Mouse (Mus musculus) limb, embryonic 13.5 days (tissue): ENCODE data around the gene Anapc13. TPM values are rescaled to one million over a fixed set of nuclear protein-coding genes. Genes with fewer than 3 reads are reported as not detected.

Experiments
- ATAC-seq: fragments of 200-750 bp; cut with Nextera tagmentation; 2 replicates; pipeline ENCODE4 v1.8.0; 2017; ENCODE audit warnings: low read depth, moderate number of reproducible peaks, moderate TSS enrichment; ENCODE audit not compliant: low FRiP score
- H3K27ac ChIP-seq: fragments of 300-500 bp; sonication (generic); 2 replicates; pipeline ENCODE4 v1.5.1; 2015; ENCODE audit warnings: inconsistent platforms, mild to moderate bottlenecking, moderate library complexity
- H3K27me3 ChIP-seq: fragments of 300-500 bp; sonication (generic); 2 replicates; pipeline ENCODE4 v1.6.1; 2015; ENCODE audit warnings: mild to moderate bottlenecking, inconsistent platforms
- H3K36me3 ChIP-seq: fragments of 300-500 bp; sonication (generic); 2 replicates; pipeline ENCODE4 v1.6.1; 2015; ENCODE audit warnings: inconsistent platforms, mild to moderate bottlenecking, moderate library complexity
- H3K4me1 ChIP-seq: fragments of 300-500 bp; sonication (generic); 2 replicates; pipeline ENCODE4 v1.6.1; 2015; ENCODE audit warnings: inconsistent platforms
- H3K4me2 ChIP-seq: fragments of 300-500 bp; sonication (generic); replicated peaks from 2 replicates; pipeline ENCODE4 v1.6.1; 2015; ENCODE audit warnings: inconsistent platforms, mild to moderate bottlenecking, moderate library complexity
- H3K4me3 ChIP-seq: fragments of 300-500 bp; sonication (generic); 2 replicates; pipeline ENCODE4 v1.5.1; 2015; ENCODE audit warnings: moderate library complexity, mild to moderate bottlenecking, inconsistent platforms
- H3K9ac ChIP-seq: fragments of 300-500 bp; sonication (generic); 2 replicates; pipeline ENCODE4 v1.6.1; 2015; ENCODE audit warnings: mild to moderate bottlenecking, inconsistent platforms
- H3K9me3 ChIP-seq: fragments of 300-500 bp; sonication (generic); 2 replicates; pipeline ENCODE4 v1.6.1; 2016; ENCODE audit warnings: inconsistent platforms
- WGBS: fragments of 180-500 bp; shearing (Covaris S2); methylation state at CpG from one replicate; pipeline ENCODE4 v1.1.7; 2015; 5-methylcytosine and 5-hydroxymethylcytosine counted together
- polyA plus RNA-seq: library from polyadenylated mRNA; unstranded; fragments of >200 nt; fragmentation: Nextera tagmentation; extraction: Ambion mirVana; gene quantifications from 2 replicates; pipeline ENCODE4 v1.2.1, GENCODE M21; 2015

Gene Anapc13
- polyA plus RNA-seq, 1 experiment from 2014 or later: 168 TPM

DNA sequence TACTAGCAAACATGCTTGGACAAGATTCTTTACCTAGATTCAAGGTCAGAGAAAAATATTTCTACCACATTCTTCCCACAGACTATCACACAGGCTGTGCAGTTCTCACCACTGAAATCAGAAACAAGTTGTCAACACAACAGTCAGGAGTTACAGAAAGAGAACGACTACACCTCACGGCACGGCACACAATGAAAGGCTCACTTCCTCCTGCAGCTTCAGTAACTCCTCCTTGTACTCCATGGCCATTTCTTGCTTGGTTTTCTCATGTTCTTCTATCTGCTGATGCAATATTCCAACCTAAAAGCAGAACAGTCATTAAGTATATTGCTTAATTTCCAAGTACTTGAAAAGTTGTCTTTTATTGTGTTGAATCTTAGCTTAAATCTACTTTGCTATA lies 11.0 kb upstream of the Anapc13 start:
- 82% methylated on average over 3 of the region's 3 CpGs for WGBS
- H3K27me3 ChIP-seq: no peaks in the 10 kb centered on the region
- no peak for ATAC-seq
- H3K36me3 ChIP-seq: peaks cover 64% of the 10 kb centered on the region
- no peak overlapping the region for H3K4me3 ChIP-seq
- no peaks in the 10 kb centered on the region for H3K9me3 ChIP-seq
- H3K27ac ChIP-seq: no peak overlapping the region
- H3K4me1 ChIP-seq: peaks cover 4% of the 10 kb centered on the region; the same call in 1 of the 2 replicates
- no peak overlapping the region for H3K9ac ChIP-seq
- no peak overlapping the region for H3K4me2 ChIP-seq

DNA sequence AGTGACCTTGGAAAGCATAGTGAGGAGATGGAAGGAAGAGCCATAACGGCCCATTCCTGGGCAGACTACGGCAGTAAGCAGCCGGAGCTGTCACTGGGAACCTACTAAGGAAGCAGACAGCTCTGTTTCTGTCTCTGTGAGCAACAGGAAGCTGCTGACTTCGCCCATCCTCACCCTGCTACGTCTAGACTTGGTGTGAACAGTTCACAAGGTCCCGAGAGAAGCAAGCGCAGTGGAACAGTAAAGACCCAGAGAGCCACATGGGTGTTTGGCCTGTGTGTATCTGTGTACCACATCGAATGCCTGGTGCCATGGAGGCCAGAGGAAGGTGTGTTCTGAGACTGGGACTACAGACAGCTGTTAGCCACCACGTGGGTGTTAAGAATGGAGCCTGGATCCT lies 9.8 kb upstream of the Anapc13 start:
- Histone ChIP-seq H3K36me3 (peaks cover 54% of the 10 kb centered on the region), H3K9me3 (no peaks in the 10 kb centered on the region), H3K9ac (no peak overlapping the region), H3K27ac (no peak overlapping the region), H3K27me3 (no peaks in the 10 kb centered on the region), H3K4me3 (no peak overlapping the region), H3K4me1 (peaks cover 4% of the 10 kb centered on the region; the same call in 1 of the 2 replicates), H3K4me2 (no peak overlapping the region)
- WGBS: 84% methylated on average over 9 of the region's 9 CpGs
- ATAC-seq: no peak

DNA sequence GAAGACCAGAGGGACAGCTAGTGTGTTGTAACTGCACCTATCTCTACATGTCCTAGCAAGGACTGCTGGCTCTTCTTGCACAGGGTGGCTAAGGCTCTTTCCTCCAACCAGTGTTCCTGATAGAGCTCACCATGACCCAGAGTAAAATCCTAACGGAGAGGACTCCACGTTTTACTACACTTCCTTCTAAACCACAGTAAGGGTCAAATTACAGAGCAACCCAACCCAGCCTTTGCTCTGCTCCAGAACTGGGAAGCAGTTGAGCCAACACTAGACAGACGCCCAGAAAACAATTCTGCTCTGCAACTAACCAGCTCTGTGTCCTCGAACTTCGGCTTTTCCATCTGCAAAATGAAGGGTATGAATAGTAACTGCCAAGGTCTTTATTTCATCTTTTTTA lies 4.7 kb upstream of the Anapc13 start:
- Histone ChIP-seq H3K4me3 (no peak overlapping the region), H3K36me3 (peaks cover 12% of the 10 kb centered on the region), H3K9ac (no peak overlapping the region), H3K4me2 (no peak overlapping the region), H3K27me3 (no peaks in the 10 kb centered on the region), H3K27ac (no peak overlapping the region), H3K4me1 (peaks cover 10% of the 10 kb centered on the region), H3K9me3 (no peaks in the 10 kb centered on the region)
- WGBS: 29% methylated on average over 5 of the region's 5 CpGs
- no peak for ATAC-seq

DNA sequence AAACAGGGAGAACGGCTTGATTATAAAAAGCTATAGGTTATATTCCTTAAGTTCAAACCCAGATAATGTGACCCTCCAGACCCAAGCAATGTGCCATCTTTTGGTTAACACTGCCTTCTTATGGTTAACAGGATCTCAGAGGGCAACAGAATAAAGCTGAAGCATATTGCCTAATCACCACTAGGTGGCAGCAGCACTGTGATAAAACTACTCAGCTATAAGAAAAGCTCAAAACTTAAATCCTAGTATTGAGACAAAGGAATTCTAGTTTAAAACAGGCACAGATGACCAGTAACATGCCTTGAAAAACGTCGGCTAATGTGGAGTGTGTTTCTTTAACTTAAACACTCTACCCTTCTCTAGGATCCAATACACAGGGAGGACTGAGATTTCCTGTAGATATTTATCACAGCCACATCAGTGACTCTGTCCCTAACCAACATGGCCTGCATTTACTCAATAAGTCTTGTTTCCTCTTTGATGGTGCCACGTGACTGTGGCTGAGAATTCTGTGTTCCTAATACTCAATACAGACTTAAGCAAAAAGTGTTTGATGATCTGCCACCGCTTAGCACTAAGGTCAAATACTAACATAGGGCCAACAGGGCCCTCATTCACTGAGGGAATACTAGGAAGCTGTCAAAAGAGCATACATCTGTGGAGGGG lies 3.8 kb upstream of the Anapc13 start:
- WGBS: 35% methylated on average over 5 of the region's 5 CpGs
- Histone ChIP-seq H3K36me3 (peaks cover 9% of the 10 kb centered on the region), H3K4me1 (peaks cover 14% of the 10 kb centered on the region), H3K27me3 (no peaks in the 10 kb centered on the region), H3K4me3 (no peak overlapping the region), H3K9ac (no peak overlapping the region), H3K9me3 (no peaks in the 10 kb centered on the region), H3K4me2 (no peak overlapping the region), H3K27ac (no peak overlapping the region)
- no peak for ATAC-seq

DNA sequence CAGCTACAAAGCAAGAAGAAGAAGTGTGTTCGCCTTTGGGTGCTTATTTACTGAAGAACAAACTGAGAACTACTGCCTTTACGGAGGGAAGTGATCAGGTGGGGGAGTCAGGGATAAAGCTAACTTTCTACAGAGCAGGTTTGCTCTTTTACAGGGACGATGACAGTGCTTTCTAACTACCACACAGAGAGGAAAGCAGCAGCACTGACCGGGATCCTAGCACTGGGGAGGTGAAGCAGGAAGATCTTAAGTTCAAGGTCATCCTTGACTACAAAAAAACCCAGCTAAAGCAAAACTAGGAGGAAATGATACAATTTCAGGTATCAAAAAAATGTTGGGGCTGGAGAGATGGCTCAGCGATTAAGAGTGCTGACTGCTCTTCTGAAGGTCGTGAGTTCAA lies 3.2 kb upstream of the Anapc13 start:
- Histone ChIP-seq H3K4me1 (peaks cover 20% of the 10 kb centered on the region), H3K9me3 (no peaks in the 10 kb centered on the region), H3K9ac (no peak overlapping the region), H3K27ac (no peak overlapping the region), H3K4me3 (no peak overlapping the region), H3K4me2 (no peak overlapping the region), H3K27me3 (no peaks in the 10 kb centered on the region), H3K36me3 (peaks cover 9% of the 10 kb centered on the region)
- 87% methylated on average over 6 of the region's 6 CpGs for WGBS
- ATAC-seq: no peak

DNA sequence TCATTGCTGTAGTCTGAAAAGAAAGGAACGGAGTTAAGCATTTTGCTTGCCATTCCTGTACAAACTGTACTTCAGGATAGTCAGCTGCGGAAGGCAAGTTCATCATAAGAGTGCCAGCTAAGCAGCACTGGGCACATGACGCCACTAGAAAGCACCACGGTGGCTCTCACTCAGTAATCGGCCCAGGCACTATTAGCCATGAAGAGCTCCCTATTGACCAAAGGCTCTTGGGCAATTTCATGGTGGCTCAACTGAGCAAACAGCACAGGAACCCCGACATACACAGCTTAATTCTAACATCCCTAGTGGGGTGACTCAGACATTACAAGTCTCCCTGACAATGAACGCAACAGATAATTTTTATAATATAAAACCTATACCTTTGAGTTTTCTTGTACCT lies 2.5 kb upstream of the Anapc13 start:
- no peak for ATAC-seq
- 93% methylated on average over 7 of the region's 7 CpGs for WGBS
- H3K9ac ChIP-seq: no peak overlapping the region
- no peak overlapping the region for H3K27ac ChIP-seq
- no peaks in the 10 kb centered on the region for H3K9me3 ChIP-seq
- H3K36me3 ChIP-seq: peaks cover 2% of the 10 kb centered on the region
- H3K27me3 ChIP-seq: no peaks in the 10 kb centered on the region
- H3K4me2 ChIP-seq: no peak overlapping the region
- H3K4me1 ChIP-seq: peaks cover 21% of the 10 kb centered on the region
- H3K4me3 ChIP-seq: no peak overlapping the region

DNA sequence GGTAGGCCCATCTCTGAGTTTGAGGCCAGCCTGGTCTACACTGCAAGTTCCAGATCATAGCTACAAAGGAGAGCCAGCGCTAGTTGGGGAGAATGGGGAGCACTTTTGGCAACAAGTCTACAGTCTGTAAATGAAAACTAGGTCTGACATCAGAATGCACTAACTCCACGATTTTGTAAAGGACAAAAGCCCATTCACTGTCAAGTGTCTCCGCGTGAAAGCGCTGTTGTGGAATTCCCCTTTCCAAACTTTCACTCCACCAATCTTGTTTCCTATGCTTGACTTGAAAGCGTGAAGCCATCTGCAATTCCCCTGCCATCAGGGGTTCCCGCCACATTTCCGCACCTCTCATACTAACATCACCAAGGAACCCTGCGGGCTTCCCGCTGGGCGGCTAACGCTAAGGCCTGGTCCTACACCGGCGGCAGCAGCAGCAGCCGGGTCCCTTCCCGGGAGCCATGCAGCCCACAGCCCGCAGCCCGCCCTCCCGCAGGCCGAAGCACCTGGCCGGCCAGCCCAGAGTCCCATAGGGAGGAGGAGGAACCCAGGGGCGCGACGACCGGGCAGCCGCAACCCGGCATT lies 604 bp upstream of the Anapc13 start:
- H3K27me3 ChIP-seq: no peaks in the 10 kb centered on the region
- peak overlapping the region; percentile 97 for H3K27ac ChIP-seq
- 1% methylated on average over 27 of the region's 27 CpGs for WGBS
- 0 out of 2 replicates have a peak, but pooled peaks cover 9% of the 10 kb centered on the region for H3K36me3 ChIP-seq
- H3K9me3 ChIP-seq: no peaks in the 10 kb centered on the region
- peak; percentile 54 for ATAC-seq
- H3K9ac ChIP-seq: peak overlapping the region; percentile 99
- peaks cover 20% of the 10 kb centered on the region for H3K4me1 ChIP-seq
- H3K4me2 ChIP-seq: peak overlapping the region; percentile 70
- peak overlapping the region; percentile 94 for H3K4me3 ChIP-seq

DNA sequence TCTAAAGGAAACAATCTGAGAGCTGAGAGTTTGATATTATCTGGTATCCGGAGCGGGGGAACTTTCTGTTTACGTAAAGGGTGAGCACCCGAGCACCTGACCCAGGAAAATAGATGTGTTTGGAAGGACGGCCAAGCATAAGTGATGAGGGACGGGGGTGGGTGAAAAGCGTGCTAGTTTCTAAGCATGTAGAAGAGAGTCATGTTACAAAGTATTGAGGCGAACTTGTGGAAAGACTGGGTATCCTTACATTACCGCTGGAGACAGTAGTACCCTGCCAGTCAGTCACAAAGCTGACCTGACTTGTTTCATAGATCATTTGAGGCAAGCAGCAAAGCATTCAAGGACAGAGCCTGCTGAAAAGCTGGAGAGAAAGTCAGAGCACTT lies 736 bp downstream of the Anapc13 start:
- Histone ChIP-seq H3K27me3 (no peaks in the 10 kb centered on the region), H3K27ac (peak overlapping the region; percentile 97), H3K9ac (peak overlapping the region; percentile 99), H3K36me3 (0 out of 2 replicates have a peak, but pooled peaks cover 12% of the 10 kb centered on the region), H3K4me3 (peak overlapping the region; percentile 94), H3K4me1 (peaks cover 20% of the 10 kb centered on the region), H3K9me3 (no peaks in the 10 kb centered on the region), H3K4me2 (peak overlapping the region; percentile 79)
- peak; percentile 2; the same call in 1 of the 2 replicates for ATAC-seq
- under 1% methylated on average over 9 of the region's 9 CpGs for WGBS

DNA sequence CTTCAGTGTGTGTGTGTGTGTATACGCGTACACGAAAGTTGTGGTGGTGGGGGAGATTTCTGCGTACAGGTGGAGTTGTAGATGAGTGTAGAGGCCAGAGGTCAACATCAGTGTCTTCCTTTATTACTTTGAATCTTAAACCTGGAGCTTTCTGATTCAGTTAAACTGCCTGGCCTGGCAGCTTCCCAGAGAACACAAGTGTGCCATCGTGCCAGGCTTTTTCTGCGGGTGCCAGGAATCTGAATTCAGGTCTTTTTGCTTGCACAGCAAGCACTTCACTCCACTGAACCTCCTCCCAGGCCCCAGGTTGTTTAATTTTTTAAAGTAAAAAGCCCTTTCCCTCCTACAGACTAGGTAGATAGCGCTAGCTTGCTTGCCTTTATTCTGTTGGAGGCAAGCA lies 1.3 kb downstream of the Anapc13 start:
- H3K27me3 ChIP-seq: no peaks in the 10 kb centered on the region
- peak overlapping the region; percentile 99 for H3K9ac ChIP-seq
- no peaks in the 10 kb centered on the region for H3K9me3 ChIP-seq
- H3K36me3 ChIP-seq: 0 out of 2 replicates have a peak, but pooled peaks cover 16% of the 10 kb centered on the region
- peaks cover 20% of the 10 kb centered on the region for H3K4me1 ChIP-seq
- H3K4me3 ChIP-seq: peak overlapping the region; percentile 94
- ATAC-seq: no peak
- H3K4me2 ChIP-seq: peak overlapping the region; percentile 79
- WGBS: 80% methylated on average over 7 of the region's 7 CpGs
- H3K27ac ChIP-seq: peak overlapping the region; percentile 97

DNA sequence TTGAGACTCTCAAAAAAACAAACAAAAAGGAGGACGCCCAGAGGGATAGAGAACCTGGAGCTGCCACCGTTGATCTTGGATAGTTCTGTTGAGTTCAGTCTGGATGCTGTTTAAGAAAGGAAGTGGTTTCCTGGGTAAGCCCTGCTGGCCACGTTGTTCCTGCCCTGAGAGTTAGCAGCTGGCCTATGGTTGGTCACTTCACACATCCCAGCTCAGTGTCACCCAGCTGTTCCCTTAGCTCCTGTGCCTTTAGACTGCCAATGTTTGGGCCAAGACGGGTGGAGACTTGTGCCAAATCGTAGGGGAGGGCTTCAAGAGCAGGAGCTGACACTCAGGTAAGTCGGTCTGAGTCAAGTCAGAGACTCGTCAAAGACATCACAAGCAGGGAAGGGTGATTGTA lies 3.0 kb downstream of the Anapc13 start:
- H3K4me2 ChIP-seq: no peak overlapping the region
- WGBS: 54% methylated on average over 7 of the region's 7 CpGs
- no peak for ATAC-seq
- no peak overlapping the region for H3K9ac ChIP-seq
- H3K36me3 ChIP-seq: peaks cover 21% of the 10 kb centered on the region; the same call in 1 of the 2 replicates
- no peak overlapping the region for H3K27ac ChIP-seq
- H3K27me3 ChIP-seq: no peaks in the 10 kb centered on the region
- H3K4me3 ChIP-seq: no peak overlapping the region
- peaks cover 20% of the 10 kb centered on the region for H3K4me1 ChIP-seq
- no peaks in the 10 kb centered on the region for H3K9me3 ChIP-seq

DNA sequence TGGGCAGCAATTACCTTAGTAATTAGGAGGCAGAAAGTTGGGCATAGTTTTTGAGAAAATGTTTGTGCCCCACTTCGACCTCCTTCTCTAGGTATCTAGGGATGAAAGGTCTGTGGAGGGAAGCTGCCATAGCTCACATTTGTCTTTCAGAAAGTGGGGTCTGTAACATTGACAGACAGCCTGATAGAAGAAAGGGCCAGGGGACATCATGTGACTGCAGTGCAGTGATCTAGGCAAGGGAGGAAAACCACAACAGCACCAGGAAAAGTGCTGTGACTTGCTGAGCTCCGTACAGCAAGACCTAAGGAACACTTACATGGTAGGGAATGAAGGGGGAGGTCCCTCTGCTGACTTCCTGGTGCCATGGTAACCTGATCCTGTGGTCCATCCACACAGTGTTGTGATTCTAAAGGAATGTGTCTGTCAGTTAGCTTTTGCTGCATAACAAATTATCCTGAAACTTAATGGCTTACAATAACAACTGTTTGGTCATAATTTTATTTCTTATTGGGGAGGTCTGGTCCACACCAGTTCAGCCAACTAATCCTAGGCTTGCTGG lies 5.6 kb downstream of the Anapc13 start:
- H3K4me2 ChIP-seq: no peak overlapping the region
- no peak for ATAC-seq
- H3K9ac ChIP-seq: no peak overlapping the region
- no peak overlapping the region for H3K4me3 ChIP-seq
- no peak overlapping the region; the same call in 1 of the 2 replicates for H3K27ac ChIP-seq
- WGBS: 47% methylated on average over 2 of the region's 2 CpGs
- no peaks in the 10 kb centered on the region for H3K27me3 ChIP-seq
- H3K36me3 ChIP-seq: peaks cover 25% of the 10 kb centered on the region; the same call in 1 of the 2 replicates
- H3K4me1 ChIP-seq: peaks cover 14% of the 10 kb centered on the region
- H3K9me3 ChIP-seq: no peaks in the 10 kb centered on the region

DNA sequence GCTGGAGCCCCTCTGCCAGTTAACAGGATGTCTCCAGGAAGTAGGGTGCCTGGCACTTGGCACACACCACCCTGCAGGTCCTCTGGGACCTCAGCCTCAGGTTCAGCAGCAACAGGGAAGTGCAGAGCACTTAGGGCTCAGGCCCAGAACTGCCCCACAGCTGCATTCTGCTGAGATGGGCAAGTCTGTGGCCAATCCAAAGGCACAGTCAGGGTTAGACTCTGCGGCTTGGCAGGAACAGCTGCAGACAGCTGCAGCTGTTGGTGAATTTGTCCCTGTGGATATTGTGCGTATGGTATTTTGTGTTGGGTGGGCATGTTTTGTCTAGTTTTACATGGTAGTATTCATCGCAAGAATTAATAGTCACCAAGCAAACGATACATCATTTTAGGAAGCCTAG lies 6.1 kb downstream of the Anapc13 start:
- H3K4me2 ChIP-seq: no peak overlapping the region
- H3K4me1 ChIP-seq: peaks cover 17% of the 10 kb centered on the region
- no peak overlapping the region; the same call in 1 of the 2 replicates for H3K27ac ChIP-seq
- H3K9me3 ChIP-seq: no peaks in the 10 kb centered on the region
- H3K36me3 ChIP-seq: peaks cover 25% of the 10 kb centered on the region; the same call in 1 of the 2 replicates
- H3K27me3 ChIP-seq: no peaks in the 10 kb centered on the region
- no peak overlapping the region for H3K9ac ChIP-seq
- no peak overlapping the region for H3K4me3 ChIP-seq
- 88% methylated on average over 4 of the region's 4 CpGs for WGBS
- ATAC-seq: peak; percentile 70; the same call in 1 of the 2 replicates
